Comparison of ENCODE assay signal across 8 mouse cellular contexts in the genomic region with DNA sequence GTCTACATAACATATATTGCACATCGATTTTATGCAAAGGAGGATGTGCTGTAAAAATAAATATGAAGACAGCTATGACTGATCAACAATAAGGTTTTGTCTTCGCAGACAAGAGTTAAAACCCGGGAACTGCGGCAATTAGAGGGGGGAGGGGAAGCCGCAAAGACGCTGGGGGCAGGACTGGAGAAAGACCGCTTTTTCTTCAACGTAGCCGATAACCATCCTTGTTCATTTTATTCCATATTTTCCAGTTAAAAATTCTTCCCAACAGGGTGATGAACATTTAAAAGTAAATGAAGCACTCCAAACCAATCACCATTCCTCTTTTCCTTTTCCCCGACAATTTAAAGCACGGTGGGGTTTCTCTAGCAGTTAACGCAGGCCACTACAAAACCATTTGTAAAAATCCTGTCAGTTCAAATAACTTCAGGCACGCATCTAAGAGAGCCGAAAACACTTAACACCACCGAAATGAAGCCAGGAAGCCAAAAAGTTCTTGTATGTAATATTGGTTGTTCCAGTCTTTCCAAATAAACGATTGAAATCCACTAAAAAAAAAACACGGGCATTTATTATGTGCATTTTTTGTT. TPM values are rescaled to one million over a fixed set of nuclear protein-coding genes. Genes with fewer than 3 reads are reported as not detected.
DNase-seq lines count a peak whose midpoint lies in the region; TF ChIP-seq lines count a peak whose summit lies in the region.
"Had no signal": no experiment of that assay in that cellular context is flagged by ENCODE, and none has a peak within 500 bp of the region (broad histone marks: within the 10 kb centered on the region; RNA-seq: fewer than 3 reads in every experiment).

No protein-coding gene starts in this region.

- DNase-seq in kidney, adult 2 months, result peak; percentile 16
- DNase-seq in kidney, postnatal 14 days, result no peak
- DNase-seq in ZHBTc4 (ENCODE audit: low read depth, low spot score), result peak; percentile 26
- DNase-seq in brain, embryonic 14.5 days (ENCODE audit: low read depth), result peak; percentile 66
- DNase-seq in forelimb bud, embryonic 11.5 days (ENCODE audit: low read depth, low spot score), result peak; percentile 53
- DNase-seq in right cerebral cortex, adult 2 months (ENCODE audit: low spot score in 2 of 2), result no peak
- no peak for DNase-seq in right cerebral cortex, postnatal 25 days

- no peaks in the 10 kb centered on the region for H3K4me1 ChIP-seq in kidney, adult 2 months (ENCODE audit: control insufficient read depth, insufficient read depth, low read length)

- no peak for TF ChIP-seq POLR2A in kidney, adult 2 months (IDR thresholded peaks at IDR 0.05; ENCODE audit: low read depth, low read length)
- no peak for TF ChIP-seq POLR2A in brain, embryonic 14.5 days (IDR thresholded peaks at IDR 0.05; ENCODE audit: borderline replicate concordance, extremely low read depth, insufficient read depth, insufficient read length, poor library complexity, severe bottlenecking)

- no peak overlapping the region for H3K27ac ChIP-seq in kidney, adult 2 months (ENCODE audit: insufficient read depth, low read depth, low read length)
- H3K27ac ChIP-seq: limb, embryonic 15.5 days had no signal

- H3K36me3 ChIP-seq in kidney, adult 2 months (ENCODE audit: control insufficient read depth, insufficient read depth, low read length), result no peaks in the 10 kb centered on the region
- H3K36me3 ChIP-seq: limb, embryonic 15.5 days had no signal

- H3K27me3 ChIP-seq in kidney, adult 2 months (replicated peaks; ENCODE audit: control insufficient read depth, insufficient read depth, low read length), result peaks cover 9% of the 10 kb centered on the region

- no peak overlapping the region for H3K4me3 ChIP-seq in kidney, adult 2 months (ENCODE audit: insufficient read depth, low read depth, low read length)
- H3K4me3 ChIP-seq: limb, embryonic 15.5 days had no signal

- no peak for TF ChIP-seq CTCF in kidney, adult 2 months (conservative IDR thresholded peaks at IDR 0.05; ENCODE audit: insufficient read depth, insufficient read length, low read depth, low read length)
- TF ChIP-seq CTCF in brain, embryonic 14.5 days (IDR thresholded peaks at IDR 0.05; ENCODE audit: borderline replicate concordance, extremely low read depth, insufficient read depth, insufficient read length), result no peak

- 6% methylated on average over 17 of the region's 17 CpGs for WGBS in kidney, adult 2 months

RNA-seq across cellular contexts. Expression of a gene that starts 3.3 kb away (rescaled TPM):
- 3.7 and 4.5 TPM in 2 replicates for polyA plus RNA-seq in kidney, adult 2 months (2012; rRNA removed)
- polyA plus RNA-seq in brain, embryonic 14.5 days (2012; rRNA removed), result 0.20 and 0.75 TPM in 2 replicates

Comparison
In these comparisons a context has a peak if more than half of its experiments do, and no peak if none do; other contexts are left out.
1. DNase-seq: peak in kidney, adult 2 months (single experiment), ZHBTc4 (single experiment), brain, embryonic 14.5 days (single experiment) and forelimb bud, embryonic 11.5 days (single experiment); none in kidney, postnatal 14 days (single experiment), right cerebral cortex, adult 2 months (0 of 2) and right cerebral cortex, postnatal 25 days (single experiment).